Mouse (Mus musculus) lung, postnatal 14 days (tissue): ENCODE measurements at regions not wholly inside any gene's neighbourhood (a gene's known extent, or its start where the extent isn't known, plus 50 kb on each side); places are given as distances from the start of the nearest gene placed in this dataset.

Experiments
- DNase-seq: peaks from one replicate; pipeline ENCODE4 v3.0.0; 2021

GRCm38 (mm10) chr4:89445214-89446155, 134.6 kb upstream of the Cdkn2b start:
- peak; percentile 65 for DNase-seq

GRCm38 (mm10) chr4:89442526-89442925, 131.7 kb upstream of the Cdkn2b start:
- no peak for DNase-seq

- no peak for DNase-seq
Observed at GRCm38 (mm10) chr4:89440821-89441220, 130.0 kb upstream of the Cdkn2b start.

GRCm38 (mm10) chr4:89440326-89440725, 129.5 kb upstream of the Cdkn2b start:
- no peak for DNase-seq

- DNase-seq, result no peak
Observed at GRCm38 (mm10) chr4:89438665-89439064, 127.8 kb upstream of the Cdkn2b start.

GRCm38 (mm10) chr4:89436764-89437163, 125.9 kb upstream of the Cdkn2b start:
- DNase-seq, result no peak

- DNase-seq, result no peak
Observed at GRCm38 (mm10) chr4:89434152-89434551, 123.3 kb upstream of the Cdkn2b start.

- DNase-seq, result no peak
Observed at GRCm38 (mm10) chr4:89433528-89433927, 122.7 kb upstream of the Cdkn2b start.

- DNase-seq, result no peak
Observed at GRCm38 (mm10) chr4:89431520-89431919, 120.7 kb upstream of the Cdkn2b start.

GRCm38 (mm10) chr4:89428465-89428864, 117.6 kb upstream of the Cdkn2b start:
- no peak for DNase-seq

GRCm38 (mm10) chr4:89427345-89428293, 116.8 kb upstream of the Cdkn2b start:
- peak; percentile 60 for DNase-seq

GRCm38 (mm10) chr4:89425916-89426315, 115.1 kb upstream of the Cdkn2b start:
- DNase-seq, result no peak

- DNase-seq, result peak; percentile 76
Observed at GRCm38 (mm10) chr4:89421694-89422354, 111.0 kb upstream of the Cdkn2b start.

GRCm38 (mm10) chr4:89420868-89421267, 110.0 kb upstream of the Cdkn2b start:
- DNase-seq, result no peak

GRCm38 (mm10) chr4:89419507-89419906, 108.7 kb upstream of the Cdkn2b start:
- no peak for DNase-seq

GRCm38 (mm10) chr4:89405624-89406167, 94.9 kb upstream of the Cdkn2b start:
- no peak for DNase-seq

GRCm38 (mm10) chr4:89403151-89403550, 92.3 kb upstream of the Cdkn2b start:
- DNase-seq, result no peak

GRCm38 (mm10) chr4:89402324-89402723, 91.5 kb upstream of the Cdkn2b start:
- DNase-seq, result no peak

GRCm38 (mm10) chr4:89401696-89402095, 90.9 kb upstream of the Cdkn2b start:
- no peak for DNase-seq

- DNase-seq, result no peak
Observed at GRCm38 (mm10) chr4:89400342-89400741, 89.5 kb upstream of the Cdkn2b start.

- no peak for DNase-seq
Observed at GRCm38 (mm10) chr4:89399277-89399676, 88.4 kb upstream of the Cdkn2b start.

GRCm38 (mm10) chr4:89396020-89396419, 85.2 kb upstream of the Cdkn2b start:
- no peak for DNase-seq

- no peak for DNase-seq
Observed at GRCm38 (mm10) chr4:89395336-89395735, 84.5 kb upstream of the Cdkn2b start.
